Mouse (Mus musculus) neural tube, embryonic 15.5 days (tissue): ENCODE measurements at regions not wholly inside any gene's neighbourhood (a gene's known extent, or its start where the extent isn't known, plus 50 kb on each side); places are given as distances from the start of the nearest gene placed in this dataset.
A peak's percentile ranks its signal among the peaks of the same experiment; 100 is the strongest.

Experiments used
- ATAC-seq: fragments of 200-750 bp; cut with Nextera tagmentation; 2 replicates; pipeline ENCODE4 v1.8.0; 2017; ENCODE audit warnings: mild to moderate bottlenecking, moderate TSS enrichment, moderate library complexity; ENCODE audit not compliant: low FRiP score
- H3K27ac ChIP-seq: fragments of 300-500 bp; sonication (generic); replicated peaks from 2 replicates; pipeline ENCODE4 v1.5.1; 2015; ENCODE audit warnings: mild to moderate bottlenecking, inconsistent platforms
- H3K27me3 ChIP-seq: fragments of 300-500 bp; sonication (generic); replicated peaks from 2 replicates; pipeline ENCODE4 v1.6.1; 2015; ENCODE audit warnings: inconsistent platforms
- H3K36me3 ChIP-seq: fragments of 300-500 bp; sonication (generic); 2 replicates; pipeline ENCODE4 v1.6.1; 2015; ENCODE audit warnings: inconsistent platforms
- H3K4me1 ChIP-seq: fragments of 300-500 bp; sonication (generic); 2 replicates; pipeline ENCODE4 v1.6.1; 2015; ENCODE audit warnings: inconsistent platforms
- H3K4me2 ChIP-seq: fragments of 300-500 bp; sonication (generic); 2 replicates; pipeline ENCODE4 v1.6.1; 2015; ENCODE audit warnings: inconsistent platforms, mild to moderate bottlenecking, moderate library complexity
- H3K4me3 ChIP-seq: fragments of 300-500 bp; sonication (generic); replicated peaks from 2 replicates; pipeline ENCODE4 v1.5.1; 2015; ENCODE audit warnings: mild to moderate bottlenecking, inconsistent platforms
- H3K9ac ChIP-seq: fragments of 300-500 bp; sonication (generic); replicated peaks from 2 replicates; pipeline ENCODE4 v1.6.1; 2015; ENCODE audit warnings: mild to moderate bottlenecking, inconsistent platforms
- H3K9me3 ChIP-seq: fragments of 300-500 bp; sonication (generic); replicated peaks from 2 replicates; pipeline ENCODE4 v1.6.1; 2016; ENCODE audit warnings: inconsistent platforms
- WGBS: fragments of 180-500 bp; shearing (Covaris S2); methylation state at CpG from one replicate; pipeline ENCODE4 v1.1.7; 2015; ENCODE audit warnings: mixed read lengths; 5-methylcytosine and 5-hydroxymethylcytosine counted together

GRCm38 (mm10) chr16:30820761-30821160, 221.2 kb downstream of the Fam43a start:
- peak overlapping the region; percentile 45; the same call in 1 of the 2 replicates for H3K27ac ChIP-seq
- no peak overlapping the region for H3K4me3 ChIP-seq
- no peaks in the 10 kb centered on the region for H3K36me3 ChIP-seq
- H3K27me3 ChIP-seq = no peaks in the 10 kb centered on the region
- 75% methylated on average over 4 of the region's 4 CpGs for WGBS
- H3K9me3 ChIP-seq = no peaks in the 10 kb centered on the region
- H3K4me1 ChIP-seq = peaks cover 19% of the 10 kb centered on the region
- no peak for ATAC-seq
- H3K9ac ChIP-seq = no peak overlapping the region
- H3K4me2 ChIP-seq = no peak overlapping the region

DNA sequence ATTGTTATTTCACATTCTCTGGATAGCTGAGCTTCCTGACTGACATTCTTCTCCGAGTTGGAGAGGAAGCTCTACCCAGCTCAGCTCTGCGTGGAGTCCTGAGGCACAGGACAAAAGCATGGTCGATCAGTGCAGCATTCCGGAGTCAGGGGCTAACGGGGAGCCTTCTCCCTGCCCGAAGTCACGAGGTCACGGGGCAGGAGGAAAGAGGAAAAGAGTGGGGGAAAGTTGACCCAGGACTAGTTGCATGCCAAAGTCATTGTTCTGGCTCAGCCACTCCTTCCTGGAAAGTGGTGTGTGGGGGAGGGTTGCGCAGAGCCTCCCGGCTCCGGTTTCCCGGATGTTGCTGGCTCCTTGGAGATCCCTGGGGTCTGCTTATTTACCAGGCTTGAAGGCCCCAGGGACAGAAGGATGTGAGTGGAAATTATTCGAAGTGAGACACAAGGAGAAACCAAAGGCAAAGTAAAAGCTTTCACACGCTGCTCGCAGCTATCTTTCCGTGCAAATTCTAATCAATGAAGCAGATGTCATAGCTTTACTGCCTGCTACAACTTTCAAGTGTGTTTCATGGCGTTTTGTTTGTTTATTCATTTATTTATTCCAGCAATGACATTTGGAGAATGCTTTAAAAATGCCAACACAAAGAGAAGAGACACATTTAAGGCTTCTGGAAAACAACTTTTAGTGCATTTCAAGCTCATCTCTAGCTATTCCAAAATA, 221.8 kb downstream of the Fam43a start:
- Histone ChIP-seq H3K4me1 (peaks cover 19% of the 10 kb centered on the region), H3K27ac (peak overlapping the region; percentile 45), H3K9me3 (no peaks in the 10 kb centered on the region), H3K9ac (no peak overlapping the region), H3K27me3 (no peaks in the 10 kb centered on the region), H3K4me3 (peak overlapping the region; percentile 12; the same call in 1 of the 2 replicates), H3K4me2 (peak overlapping the region; percentile 50), H3K36me3 (no peaks in the 10 kb centered on the region)
- ATAC-seq = peak; percentile 76
- WGBS = 9% methylated on average over 17 of the region's 17 CpGs

GRCm38 (mm10) chr16:30821911-30822578, 222.5 kb downstream of the Fam43a start:
- H3K4me2 ChIP-seq = peak overlapping the region; percentile 50
- no peak overlapping the region for H3K9ac ChIP-seq

DNA sequence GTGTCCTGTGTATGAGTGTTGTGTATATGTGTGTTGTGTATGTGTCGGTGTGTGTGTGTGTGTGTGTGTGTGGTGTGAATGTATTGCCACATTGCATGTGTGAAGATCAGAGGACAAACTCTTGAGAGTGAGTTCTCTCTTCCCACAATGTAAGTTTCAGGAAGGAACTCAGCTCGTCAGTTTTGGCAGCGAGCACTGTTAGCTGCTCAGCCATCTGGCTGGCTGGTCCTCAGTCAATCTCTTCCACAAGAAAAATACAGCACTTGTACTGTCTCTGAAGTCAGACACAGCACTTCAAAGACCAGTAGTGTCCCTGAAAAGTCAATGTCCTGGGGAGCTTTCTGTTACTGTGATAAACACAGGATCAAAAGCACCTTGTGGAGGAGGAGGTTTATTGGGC, 226.6 kb downstream of the Fam43a start:
- H3K9me3 ChIP-seq = no peaks in the 10 kb centered on the region
- ATAC-seq = no peak
- 44% methylated on average over 3 of the region's 3 CpGs for WGBS
- no peak overlapping the region for H3K4me2 ChIP-seq
- peaks cover 15% of the 10 kb centered on the region for H3K4me1 ChIP-seq
- no peak overlapping the region for H3K27ac ChIP-seq
- H3K36me3 ChIP-seq = no peaks in the 10 kb centered on the region
- no peak overlapping the region for H3K9ac ChIP-seq
- no peaks in the 10 kb centered on the region for H3K27me3 ChIP-seq
- H3K4me3 ChIP-seq = no peak overlapping the region

More at GRCm38 (mm10) chr16:30821911-30822578, 222.5 kb downstream of the Fam43a start:
- WGBS = 59% methylated on average over 13 of the region's 13 CpGs
- Histone ChIP-seq H3K36me3 (no peaks in the 10 kb centered on the region), H3K27ac (peak overlapping the region; percentile 45; the same call in 1 of the 2 replicates), H3K9me3 (no peaks in the 10 kb centered on the region), H3K4me3 (no peak overlapping the region), H3K4me1 (peaks cover 19% of the 10 kb centered on the region), H3K27me3 (no peaks in the 10 kb centered on the region)
- ATAC-seq = no peak

GRCm38 (mm10) chr16:30827901-30828608, 228.5 kb downstream of the Fam43a start:
- Histone ChIP-seq H3K4me3 (no peak overlapping the region), H3K9me3 (0 out of 2 replicates have a peak, but pooled peaks cover 4% of the 10 kb centered on the region)
- 83% methylated on average over 9 of the region's 9 CpGs for WGBS

GRCm38 (mm10) chr16:30834561-30834960, 235.0 kb downstream of the Fam43a start:
- WGBS = 55% methylated on average over 3 of the region's 3 CpGs
- no peak overlapping the region for H3K27ac ChIP-seq
- no peak overlapping the region for H3K4me3 ChIP-seq
- H3K36me3 ChIP-seq = no peaks in the 10 kb centered on the region
- H3K27me3 ChIP-seq = no peaks in the 10 kb centered on the region
- no peak overlapping the region for H3K9ac ChIP-seq
- no peak overlapping the region for H3K4me2 ChIP-seq
- no peaks in the 10 kb centered on the region for H3K4me1 ChIP-seq
- H3K9me3 ChIP-seq = 0 out of 2 replicates have a peak, but pooled peaks cover 8% of the 10 kb centered on the region
- ATAC-seq = no peak

More at GRCm38 (mm10) chr16:30827901-30828608, 228.5 kb downstream of the Fam43a start:
- Histone ChIP-seq H3K36me3 (no peaks in the 10 kb centered on the region), H3K27ac (no peak overlapping the region), H3K27me3 (no peaks in the 10 kb centered on the region), H3K4me2 (no peak overlapping the region), H3K9ac (no peak overlapping the region), H3K4me1 (no peaks in the 10 kb centered on the region)
- ATAC-seq = no peak

- Histone ChIP-seq H3K9me3 (0 out of 2 replicates have a peak, but pooled peaks cover 8% of the 10 kb centered on the region), H3K27ac (no peak overlapping the region), H3K27me3 (no peaks in the 10 kb centered on the region), H3K4me1 (no peaks in the 10 kb centered on the region), H3K4me2 (no peak overlapping the region), H3K36me3 (no peaks in the 10 kb centered on the region), H3K9ac (no peak overlapping the region), H3K4me3 (no peak overlapping the region)
- WGBS = 50% methylated on average over 2 of the region's 2 CpGs
- no peak for ATAC-seq
These were observed 236.2 kb downstream of the Fam43a start for GRCm38 (mm10) chr16:30835678-30836077.

GRCm38 (mm10) chr16:30842831-30843230, 238.4 kb downstream of the Xxylt1 start:
- no peaks in the 10 kb centered on the region for H3K27me3 ChIP-seq
- no peaks in the 10 kb centered on the region for H3K9me3 ChIP-seq
- whole genome bisulfite sequencing = 70% methylated on average over 2 of the region's 2 CpGs
- no peaks in the 10 kb centered on the region for H3K4me1 ChIP-seq
- H3K27ac ChIP-seq = no peak overlapping the region
- no peak for ATAC-seq
- no peak overlapping the region for H3K9ac ChIP-seq
- no peak overlapping the region for H3K4me3 ChIP-seq
- H3K4me2 ChIP-seq = no peak overlapping the region
- H3K36me3 ChIP-seq = no peaks in the 10 kb centered on the region

DNA sequence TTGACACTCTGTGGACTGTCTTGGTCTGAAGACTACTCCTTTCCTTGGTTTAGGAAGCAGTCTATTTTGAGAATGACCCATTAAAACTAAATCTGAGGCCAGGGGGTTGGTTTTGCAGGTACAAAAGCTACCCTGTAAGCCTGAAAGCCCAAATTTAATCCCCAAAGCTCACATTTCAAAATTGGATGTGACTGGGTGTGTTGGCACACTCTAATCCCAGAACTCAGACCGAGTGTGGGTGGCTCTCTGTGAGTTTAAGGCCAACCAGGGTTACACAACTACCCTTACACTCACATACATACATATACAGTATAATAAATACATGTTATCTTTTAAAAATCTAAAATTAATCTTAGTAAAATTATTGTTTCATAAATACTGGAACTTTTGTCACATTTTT, 228.6 kb downstream of the Xxylt1 start:
- Histone ChIP-seq H3K9ac (no peak overlapping the region), H3K36me3 (no peaks in the 10 kb centered on the region), H3K27ac (no peak overlapping the region), H3K4me3 (no peak overlapping the region), H3K9me3 (no peaks in the 10 kb centered on the region), H3K4me1 (no peaks in the 10 kb centered on the region), H3K27me3 (no peaks in the 10 kb centered on the region), H3K4me2 (no peak overlapping the region)
- no peak for ATAC-seq
- WGBS = 74% methylated on average over 1 of the region's 1 CpGs

DNA sequence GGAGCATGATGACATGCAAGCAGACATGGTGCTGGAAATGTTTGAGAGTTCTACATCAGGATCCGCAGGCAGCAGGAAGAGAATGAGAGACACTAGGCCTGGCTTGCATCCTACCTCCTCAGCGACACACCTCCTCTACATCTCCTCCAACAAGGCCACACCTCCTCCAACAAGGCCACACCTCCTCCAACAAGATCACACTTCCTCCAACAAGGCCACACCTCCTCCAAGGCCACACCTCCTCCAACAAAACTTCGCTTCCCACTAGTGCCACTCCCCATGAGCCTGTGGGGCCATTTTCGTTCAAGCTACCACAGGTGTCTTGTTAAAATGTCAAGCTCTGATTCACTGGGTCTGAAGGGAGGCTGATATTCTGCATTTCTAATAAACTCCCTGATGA, 226.5 kb downstream of the Xxylt1 start:
- Histone ChIP-seq H3K9ac (no peak overlapping the region), H3K4me3 (no peak overlapping the region), H3K4me1 (no peaks in the 10 kb centered on the region), H3K36me3 (no peaks in the 10 kb centered on the region), H3K27ac (no peak overlapping the region), H3K9me3 (no peaks in the 10 kb centered on the region), H3K27me3 (no peaks in the 10 kb centered on the region), H3K4me2 (no peak overlapping the region)
- ATAC-seq = no peak
- WGBS = 77% methylated on average over 4 of the region's 4 CpGs

GRCm38 (mm10) chr16:30857656-30858055, 223.6 kb downstream of the Xxylt1 start:
- H3K4me3 ChIP-seq = no peak overlapping the region
- H3K27ac ChIP-seq = no peak overlapping the region
- H3K9ac ChIP-seq = no peak overlapping the region
- no peaks in the 10 kb centered on the region for H3K36me3 ChIP-seq
- 78% methylated on average over 2 of the region's 2 CpGs for WGBS
- no peak for ATAC-seq
- H3K9me3 ChIP-seq = no peaks in the 10 kb centered on the region
- no peak overlapping the region for H3K4me2 ChIP-seq
- H3K4me1 ChIP-seq = no peaks in the 10 kb centered on the region
- no peaks in the 10 kb centered on the region for H3K27me3 ChIP-seq
